ENCODE assay signal across 18 mouse cellular contexts in the genomic region with DNA sequence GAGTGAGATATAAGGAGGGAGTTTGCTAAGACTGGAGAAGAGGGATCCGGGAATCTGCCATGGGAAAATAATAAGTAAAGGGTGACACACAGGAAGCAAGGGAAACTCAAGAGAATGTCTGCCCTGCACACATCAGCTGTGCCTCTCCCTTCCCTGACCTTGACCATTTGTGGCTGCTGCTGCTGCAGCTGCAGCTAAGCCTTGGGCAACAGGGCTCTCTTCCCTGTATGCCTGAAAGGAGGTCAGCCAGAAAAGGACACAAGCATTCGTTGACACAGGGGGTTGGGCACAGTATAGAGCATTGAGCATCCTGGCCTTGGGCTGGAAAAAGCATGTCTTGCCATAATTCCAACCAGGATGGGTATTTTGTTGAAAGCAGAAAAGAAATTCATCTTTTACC.
A peak's percentile ranks its signal among the peaks of the same experiment; 100 is the strongest.
DNase-seq lines count a peak whose midpoint lies in the region; ATAC-seq lines count a peak whose summit lies in the region.
"Had no signal": no experiment of that assay in that cellular context is flagged by ENCODE, and none has a peak within 500 bp of the region (broad histone marks: within the 10 kb centered on the region; RNA-seq: fewer than 3 reads in every experiment).

No protein-coding gene starts in this region.

- H3K9me3 ChIP-seq in heart, embryonic 11.5 days (replicated peaks; ENCODE audit: control insufficient read depth, low read length) = no peaks in the 10 kb centered on the region
- no peaks in the 10 kb centered on the region for H3K9me3 ChIP-seq in hindbrain, embryonic 15.5 days
- no peaks in the 10 kb centered on the region for H3K9me3 ChIP-seq in hindbrain, embryonic 10.5 days
- no peaks in the 10 kb centered on the region for H3K9me3 ChIP-seq in kidney, embryonic 16.5 days (ENCODE audit: low read length)
- H3K9me3 ChIP-seq: embryonic facial prominence, embryonic 13.5 days; kidney, embryonic 15.5 days; midbrain, embryonic 10.5 days; neural tube, embryonic 13.5 days had no signal

- no peaks in the 10 kb centered on the region for H3K36me3 ChIP-seq in heart, embryonic 11.5 days (ENCODE audit: control insufficient read depth, insufficient read depth, low read length)
- H3K36me3 ChIP-seq in hindbrain, embryonic 15.5 days = no peaks in the 10 kb centered on the region
- no peaks in the 10 kb centered on the region for H3K36me3 ChIP-seq in hindbrain, embryonic 10.5 days
- no peaks in the 10 kb centered on the region for H3K36me3 ChIP-seq in kidney, embryonic 16.5 days (ENCODE audit: insufficient read depth, low read length)
- H3K36me3 ChIP-seq: embryonic facial prominence, embryonic 13.5 days; kidney, embryonic 15.5 days; midbrain, embryonic 10.5 days; neural tube, embryonic 13.5 days had no signal

- 0 out of 2 replicates have a peak, but pooled peaks have one; percentile 18 for ATAC-seq in heart, embryonic 11.5 days (replicated peaks; ENCODE audit: insufficient number of reproducible peaks, low FRiP score, low TSS enrichment)
- no peak for ATAC-seq in hindbrain, embryonic 15.5 days (ENCODE audit: low FRiP score, low read depth)
- no peak for ATAC-seq in kidney, embryonic 16.5 days (ENCODE audit: low FRiP score, low TSS enrichment)
- ATAC-seq: forebrain, embryonic 16.5 days; intestine, embryonic 16.5 days had no signal

- WGBS in heart, embryonic 11.5 days (ENCODE audit: insufficient replicate concordance) = 48% methylated on average over 2 of the region's 2 CpGs
- WGBS in hindbrain, embryonic 15.5 days = 65% methylated on average over 2 of the region's 2 CpGs
- 73% methylated on average over 2 of the region's 2 CpGs for WGBS in hindbrain, embryonic 10.5 days
- 35% methylated on average over 2 of the region's 2 CpGs for WGBS in kidney, embryonic 16.5 days

- H3K4me3 ChIP-seq in heart, embryonic 11.5 days (ENCODE audit: low read depth, low read length) = no peak overlapping the region
- H3K4me3 ChIP-seq in hindbrain, embryonic 15.5 days = no peak overlapping the region
- no peak overlapping the region for H3K4me3 ChIP-seq in hindbrain, embryonic 10.5 days
- H3K4me3 ChIP-seq in kidney, embryonic 16.5 days (ENCODE audit: low read length) = no peak overlapping the region
- H3K4me3 ChIP-seq: embryonic facial prominence, embryonic 13.5 days; kidney, embryonic 15.5 days; midbrain, embryonic 10.5 days; neural tube, embryonic 13.5 days had no signal

- H3K4me1 ChIP-seq in heart, embryonic 11.5 days (ENCODE audit: control insufficient read depth, insufficient read depth, low read length) = peaks cover 40% of the 10 kb centered on the region
- H3K4me1 ChIP-seq in hindbrain, embryonic 15.5 days (replicated peaks) = peaks cover 24% of the 10 kb centered on the region
- H3K4me1 ChIP-seq in hindbrain, embryonic 10.5 days (replicated peaks) = peaks cover 13% of the 10 kb centered on the region
- no peaks in the 10 kb centered on the region for H3K4me1 ChIP-seq in kidney, embryonic 16.5 days (ENCODE audit: insufficient read depth, low read length)
- H3K4me1 ChIP-seq: kidney, embryonic 15.5 days had no signal

- H3K27ac ChIP-seq in heart, embryonic 11.5 days (ENCODE audit: low read depth, low read length) = peak overlapping the region; percentile 41; the same call in 1 of the 2 replicates
- H3K27ac ChIP-seq in hindbrain, embryonic 15.5 days (replicated peaks) = 0 out of 2 replicates have a peak overlapping the region, but pooled peaks have one; percentile 6
- H3K27ac ChIP-seq in hindbrain, embryonic 10.5 days = no peak overlapping the region
- H3K27ac ChIP-seq in kidney, embryonic 16.5 days (ENCODE audit: low read length) = no peak overlapping the region
- H3K27ac ChIP-seq: embryonic facial prominence, embryonic 13.5 days; kidney, embryonic 15.5 days; midbrain, embryonic 10.5 days; neural tube, embryonic 13.5 days had no signal

- no peak for DNase-seq in heart, postnatal 4 days
- no peak for DNase-seq in hindbrain, embryonic 10.5 days (ENCODE audit: low spot score)
- peak; percentile 48 for DNase-seq in adrenal gland, postnatal 10 days
- peak; percentile 56 to 58 for DNase-seq in adrenal gland, postnatal 36 days
- DNase-seq: cerebellum, adult 9-11 months; layer of hippocampus, postnatal 36 days; lung, adult 2 months; lung, postnatal 36 days; thymus, adult 2 months had no signal

- H3K9ac ChIP-seq in heart, embryonic 11.5 days (ENCODE audit: low read depth, low read length) = no peak overlapping the region
- H3K9ac ChIP-seq in hindbrain, embryonic 15.5 days = no peak overlapping the region
- H3K9ac ChIP-seq in kidney, embryonic 16.5 days (replicated peaks; ENCODE audit: low read length) = no peak overlapping the region
- H3K9ac ChIP-seq: embryonic facial prominence, embryonic 13.5 days; kidney, embryonic 15.5 days; neural tube, embryonic 13.5 days had no signal

- H3K4me2 ChIP-seq in heart, embryonic 11.5 days = no peak overlapping the region
- no peak overlapping the region for H3K4me2 ChIP-seq in hindbrain, embryonic 15.5 days
- H3K4me2 ChIP-seq in kidney, embryonic 16.5 days (replicated peaks; ENCODE audit: low read depth, low read length) = no peak overlapping the region
- H3K4me2 ChIP-seq: embryonic facial prominence, embryonic 13.5 days; kidney, embryonic 15.5 days; neural tube, embryonic 13.5 days had no signal

- no peaks in the 10 kb centered on the region for H3K27me3 ChIP-seq in heart, embryonic 11.5 days (ENCODE audit: control insufficient read depth, insufficient read depth, low read length)
- no peaks in the 10 kb centered on the region for H3K27me3 ChIP-seq in hindbrain, embryonic 15.5 days
- H3K27me3 ChIP-seq in hindbrain, embryonic 10.5 days (ENCODE audit: insufficient read depth, poor library complexity, severe bottlenecking) = no peaks in the 10 kb centered on the region
- H3K27me3 ChIP-seq in kidney, embryonic 16.5 days (ENCODE audit: insufficient read depth, low read length) = no peaks in the 10 kb centered on the region
- H3K27me3 ChIP-seq: embryonic facial prominence, embryonic 13.5 days; kidney, embryonic 15.5 days; neural tube, embryonic 13.5 days had no signal

Comparison
In these comparisons a context has a peak if more than half of its experiments do, and no peak if none do; other contexts are left out.
1. H3K27ac ChIP-seq: peak in heart, embryonic 11.5 days (single experiment) and hindbrain, embryonic 15.5 days (single experiment); none in hindbrain, embryonic 10.5 days (single experiment) and kidney, embryonic 16.5 days (single experiment).
2. DNase-seq: peak in adrenal gland, postnatal 10 days (single experiment) and adrenal gland, postnatal 36 days (2 of 2); none in heart, postnatal 4 days (single experiment) and hindbrain, embryonic 10.5 days (single experiment).